Mouse (Mus musculus): Measurements from ENCODE around the gene Itga7.

Gene Itga7

DNA sequence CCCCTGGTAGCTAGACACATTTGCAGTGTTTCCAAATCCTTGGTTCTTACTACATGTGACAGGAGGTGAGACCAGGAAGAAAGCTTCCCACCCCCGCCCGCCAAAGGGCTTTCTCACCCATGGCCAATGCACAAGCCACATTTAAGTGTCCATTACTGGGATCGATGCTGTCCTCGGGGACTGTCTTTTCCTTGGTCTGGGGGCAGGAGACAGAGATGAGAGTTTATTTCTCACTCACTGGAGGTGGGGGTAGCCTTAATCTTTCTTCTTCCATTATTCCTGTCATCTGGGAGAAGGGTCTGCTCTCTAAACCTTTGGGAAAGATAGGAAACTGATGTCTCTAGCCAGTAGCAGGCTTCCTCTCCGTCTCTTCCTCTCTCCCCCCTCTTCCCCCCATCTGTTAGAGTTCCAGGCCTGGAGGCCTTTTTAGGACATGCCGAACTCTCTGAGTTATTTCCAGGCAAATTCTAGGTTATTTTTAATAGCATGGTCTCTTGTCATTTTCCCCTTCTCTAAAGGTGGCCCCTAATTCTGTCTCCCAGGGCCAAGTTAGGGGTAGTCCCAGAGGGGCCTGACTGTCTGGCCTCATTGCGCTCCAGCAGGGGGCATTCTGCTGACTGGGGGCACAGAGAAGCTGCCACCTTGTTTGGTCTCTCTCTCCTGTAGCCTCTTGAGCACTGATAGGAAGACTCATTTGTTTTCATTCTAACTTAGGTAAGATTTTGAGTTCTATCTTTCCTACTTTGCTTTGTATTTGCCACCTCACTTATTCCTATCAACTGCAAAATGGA is 1.6 kb downstream of the Itga7 start:
- no peak for DNase-seq (ENCODE audit: low read depth)

- no peak for DNase-seq (ENCODE audit: low read depth)
Observed at GRCm38 (mm10) chr10:128935826-128936440, 2.3 kb downstream of the Itga7 start.

- DNase-seq (ENCODE audit: low read depth) = no peak
Observed at GRCm38 (mm10) chr10:128937756-128938390, 4.3 kb downstream of the Itga7 start.

GRCm38 (mm10) chr10:128938457-128938856 is 4.8 kb downstream of the Itga7 start:
- no peak for DNase-seq (ENCODE audit: low read depth)

DNA sequence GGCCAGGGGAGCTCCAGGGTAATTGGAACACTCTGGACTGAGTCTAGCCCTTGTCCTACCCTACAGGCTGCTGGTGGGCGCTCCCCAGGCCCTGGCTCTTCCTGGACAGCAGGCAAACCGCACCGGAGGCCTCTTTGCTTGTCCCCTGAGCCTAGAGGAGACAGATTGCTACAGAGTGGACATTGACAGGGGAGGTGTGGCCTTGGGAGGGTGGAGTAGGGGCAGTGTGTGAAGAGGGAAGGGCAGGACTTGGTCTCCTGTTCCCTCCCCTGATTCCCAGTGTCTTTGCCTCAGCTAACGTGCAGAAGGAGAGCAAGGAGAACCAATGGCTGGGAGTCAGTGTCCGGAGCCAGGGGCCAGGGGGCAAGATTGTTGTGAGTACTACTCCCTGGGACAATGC is 5.4 kb downstream of the Itga7 start:
- no peak for DNase-seq (ENCODE audit: low read depth)

GRCm38 (mm10) chr10:128940475-128941061 is 7.0 kb downstream of the Itga7 start:
- no peak for DNase-seq (ENCODE audit: low read depth)

- peak; percentile 64 for DNase-seq (ENCODE audit: low read depth)
Observed at GRCm38 (mm10) chr10:128945675-128946074, 12.1 kb downstream of the Itga7 start.

DNA sequence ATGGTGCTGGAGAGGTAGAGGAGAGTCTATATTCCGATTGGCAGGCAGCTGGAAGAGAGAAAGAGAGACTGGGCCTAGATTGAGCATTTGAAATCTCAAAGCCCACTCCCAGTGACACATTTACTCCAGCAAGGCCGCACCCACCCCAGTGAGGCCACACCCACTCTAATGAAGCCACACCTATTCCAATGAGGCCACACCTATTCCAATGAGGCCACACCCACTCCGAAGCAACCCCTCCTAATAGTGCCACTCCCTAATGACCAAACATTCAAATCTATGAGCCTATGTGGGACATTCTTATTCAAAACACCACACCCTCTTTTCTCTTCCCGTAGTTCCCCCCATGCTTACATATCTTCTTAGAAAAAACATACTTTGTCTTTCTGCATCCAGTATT is 13.9 kb downstream of the Itga7 start:
- no peak for DNase-seq (ENCODE audit: low read depth)

DNA sequence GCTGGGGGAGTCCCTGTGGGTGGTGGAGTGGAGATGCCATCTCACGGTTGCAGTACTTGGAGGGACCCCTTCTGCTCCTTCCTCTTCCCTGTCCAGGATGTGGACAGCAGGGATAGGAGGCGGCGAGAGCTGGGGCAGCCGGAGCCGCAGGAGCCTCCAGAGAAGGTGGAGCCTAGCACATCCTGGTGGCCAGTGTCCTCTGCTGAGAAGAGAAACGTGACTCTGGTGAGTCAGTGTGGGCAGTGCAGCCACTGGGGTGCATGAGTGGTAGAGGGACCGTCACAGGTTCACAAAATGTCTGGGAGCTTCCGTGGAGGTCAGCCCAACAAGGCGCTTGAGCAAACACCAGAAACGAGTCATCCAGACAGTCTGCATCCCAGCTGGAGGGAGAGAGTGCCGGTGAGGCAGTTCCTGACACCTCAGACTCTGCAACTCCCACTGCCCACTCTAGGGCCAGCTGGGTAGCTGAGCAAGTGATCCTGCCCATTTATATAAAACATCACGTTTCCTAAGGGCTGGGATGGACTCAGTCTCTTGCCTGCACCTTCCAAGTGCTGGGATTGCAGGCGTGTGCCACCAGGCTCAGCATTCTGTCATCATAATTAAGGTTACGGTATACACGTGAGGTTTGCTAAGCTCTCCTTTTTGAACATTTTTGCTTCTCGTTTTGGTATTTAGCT is 16.7 kb downstream of the Itga7 start:
- peak; percentile 45 for DNase-seq (ENCODE audit: low read depth)

GRCm38 (mm10) chr10:128958340-128958739 is 24.7 kb downstream of the Itga7 start:
- DNase-seq (ENCODE audit: low read depth) = no peak

GRCm38 (mm10) chr10:128960142-128960541 is 26.5 kb downstream of the Itga7 start:
- DNase-seq (ENCODE audit: low read depth) = no peak

- DNase-seq (ENCODE audit: low read depth) = no peak
Observed at GRCm38 (mm10) chr10:128960590-128961584, 27.3 kb downstream of the Itga7 start, which contains the start of gene Mettl7b. Gene Mettl7b (minus strand): TSS chr10:128960988.

DNA sequence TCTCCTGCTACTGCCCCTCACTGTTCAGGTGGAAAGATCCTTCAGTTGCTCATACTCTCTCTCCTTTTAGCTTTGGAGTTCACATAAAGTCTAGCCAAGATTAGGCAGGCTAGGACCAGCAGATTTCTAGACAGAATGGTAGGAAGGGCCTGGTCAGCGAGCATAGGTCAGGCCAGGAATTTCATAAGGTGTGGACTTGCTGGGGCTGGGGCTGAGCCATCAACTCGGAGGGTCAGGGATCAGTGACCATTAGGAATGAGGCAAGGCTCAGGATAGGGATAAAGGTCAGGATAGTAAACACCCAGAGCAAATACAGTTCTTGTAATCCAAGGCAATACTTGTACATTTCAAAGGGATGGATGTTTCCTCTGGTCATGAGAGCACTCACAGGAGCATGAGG is 31.3 kb downstream of the Itga7 start:
- no peak for DNase-seq (ENCODE audit: low read depth)

GRCm38 (mm10) chr10:128965871-128966270 is 32.3 kb downstream of the Itga7 start:
- DNase-seq (ENCODE audit: low read depth) = peak; percentile 33

- peak; percentile 80 for DNase-seq (ENCODE audit: low read depth)
Observed at GRCm38 (mm10) chr10:128968341-128968749, 34.7 kb downstream of the Itga7 start.

- DNase-seq (ENCODE audit: low read depth) = no peak
Observed at GRCm38 (mm10) chr10:128970740-128971250, 37.2 kb downstream of the Itga7 start.

DNA sequence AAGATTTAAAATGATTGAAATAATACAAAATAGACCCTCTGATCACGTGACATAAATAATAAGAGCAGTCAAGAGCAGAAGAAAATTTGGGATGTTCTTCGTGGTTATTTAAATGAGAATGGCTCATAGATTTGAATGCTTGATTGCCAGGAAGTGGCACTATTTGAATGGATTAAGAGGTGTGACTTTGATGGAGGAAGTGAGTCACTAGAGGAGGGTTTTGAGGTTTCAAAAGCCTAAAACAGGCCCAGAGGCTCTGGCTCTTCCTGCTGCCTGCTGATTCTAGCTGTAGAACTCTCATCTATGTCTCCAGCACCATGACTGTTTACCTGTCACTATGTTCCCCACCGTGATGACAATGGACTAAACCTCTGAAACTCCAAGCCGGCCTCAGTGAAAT is 39.2 kb downstream of the Itga7 start:
- no peak for DNase-seq (ENCODE audit: low read depth)

GRCm38 (mm10) chr10:128976395-128976794 is 42.8 kb downstream of the Itga7 start:
- no peak for DNase-seq (ENCODE audit: low read depth)

- DNase-seq (ENCODE audit: low read depth) = peak; percentile 86
Observed at GRCm38 (mm10) chr10:128977522-128978114, 44.0 kb downstream of the Itga7 start.
